ENCODE assay signal across 15 mouse cellular contexts in genomic region chr15:61417506-61417905, GRCm38 (mm10).
"Had no signal": no experiment of that assay in that cellular context is flagged by ENCODE, and none has a peak within 500 bp of the region (broad histone marks: within the 10 kb centered on the region; RNA-seq: fewer than 3 reads in every experiment).

No protein-coding gene starts in this region.

- H3K9me3 ChIP-seq: kidney, embryonic 15.5 days; midbrain, embryonic 13.5 days had no signal

- H3K27ac ChIP-seq: kidney, embryonic 15.5 days; left cerebral cortex, adult 2 months; liver, embryonic 14.5 days; macrophage; midbrain, embryonic 13.5 days had no signal

- ATAC-seq: liver, postnatal 0 days; lung, postnatal 0 days; midbrain, embryonic 13.5 days; midbrain, embryonic 16.5 days had no signal

- H3K27me3 ChIP-seq: kidney, embryonic 15.5 days; midbrain, embryonic 13.5 days had no signal

- H3K9ac ChIP-seq: kidney, embryonic 15.5 days; liver, embryonic 14.5 days; liver, postnatal 0 days; lung, embryonic 14.5 days; midbrain, embryonic 13.5 days had no signal

- H3K4me2 ChIP-seq: kidney, embryonic 15.5 days; liver, embryonic 11.5 days; lung, embryonic 14.5 days; midbrain, embryonic 13.5 days had no signal

- H3K4me1 ChIP-seq: kidney, embryonic 15.5 days; midbrain, embryonic 13.5 days had no signal

- H3K4me3 ChIP-seq: kidney, embryonic 15.5 days; left cerebral cortex, adult 2 months; midbrain, embryonic 13.5 days had no signal

- DNase-seq: kidney, postnatal 10 days; kidney, postnatal 36 days; layer of hippocampus, postnatal 36 days; liver, postnatal 0 days; thymus, adult 18-20 months; thymus, postnatal 36 days had no signal

- H3K36me3 ChIP-seq: kidney, embryonic 15.5 days; midbrain, embryonic 13.5 days had no signal
